Comparison of ENCODE assay signal across 16 mouse cellular contexts in genomic region chr10:61890294-61890693, GRCm38 (mm10).
DNase-seq lines count a peak whose midpoint lies in the region; TF ChIP-seq lines count a peak whose summit lies in the region.
"Had no signal": no experiment of that assay in that cellular context is flagged by ENCODE, and none has a peak within 500 bp of the region (broad histone marks: within the 10 kb centered on the region; RNA-seq: fewer than 3 reads in every experiment).

No protein-coding gene starts in this region.

- H3K27me3 ChIP-seq in E14TG2a.4 (ENCODE audit: insufficient read depth, low read length) = peaks cover 38% of the 10 kb centered on the region
- H3K27me3 ChIP-seq: forebrain, embryonic 13.5 days; heart, embryonic 15.5 days had no signal

- peak; percentile 75 for DNase-seq in gastrocnemius, adult 2 months
- DNase-seq in gastrocnemius, postnatal 4 days (ENCODE audit: low spot score in 2 of 2) = no peak
- no peak for DNase-seq in ES-E14 (ENCODE audit: low read depth, low spot score)
- DNase-seq in skeletal muscle tissue, adult 2 months (ENCODE audit: low read depth, low spot score) = peak; percentile 25
- DNase-seq in adrenal gland, postnatal 14 days = no peak
- DNase-seq: adrenal gland, postnatal 25 days; cerebellum, adult 2 months; cerebellum, postnatal 10 days; forebrain, postnatal 0 days; heart, adult 11 months; heart, postnatal 14 days; kidney, adult 2 months had no signal

- H3K36me3 ChIP-seq in E14TG2a.4 (ENCODE audit: insufficient read depth, low read length) (no peaks in the 10 kb centered on the region), ES-E14 (ENCODE audit: control insufficient read depth, insufficient read depth, low read length, poor library complexity, severe bottlenecking) (no peaks in the 10 kb centered on the region)
- H3K36me3 ChIP-seq: heart, embryonic 15.5 days had no signal

- TF ChIP-seq CTCF in gastrocnemius, adult 2 months (IDR thresholded peaks at IDR 0.05) = no peak
- no peak for TF ChIP-seq CTCF in E14TG2a.4 (conservative IDR thresholded peaks at IDR 0.05; ENCODE audit: low read length)

- H3K9me3 ChIP-seq in E14TG2a.4 (ENCODE audit: low read length) (no peaks in the 10 kb centered on the region), ES-E14 (ENCODE audit: control insufficient read depth, insufficient read depth, low read depth, low read length) (no peaks in the 10 kb centered on the region)
- H3K9me3 ChIP-seq: forebrain, embryonic 13.5 days; heart, embryonic 15.5 days had no signal

- in situ Hi-C loops in ES-E14 (cut with MboI; ENCODE audit: low sequenced_read_pairs in 2 of 2, unreplicated experiment in 2 of 2) = no loop called here

- no peak overlapping the region for H3K4me3 ChIP-seq in gastrocnemius, adult 2 months
- H3K4me3 ChIP-seq in E14TG2a.4 (replicated peaks; ENCODE audit: low read length) (0 out of 2 replicates have a peak overlapping the region, but pooled peaks have one; percentile 30), ES-E14 (ENCODE audit: insufficient read depth in 1 of 2, low read depth in 1 of 2, low read length in 2 of 2, poor library complexity in 1 of 2, severe bottlenecking in 1 of 2) (no peak overlapping the region)
- H3K4me3 ChIP-seq: forebrain, embryonic 13.5 days; heart, embryonic 15.5 days had no signal

- intact Hi-C loops in gastrocnemius, adult 2 months (cut with DNase I) = no loop called here

- H3K9ac ChIP-seq in ES-E14 (ENCODE audit: insufficient read depth, low read depth, low read length, poor library complexity, severe bottlenecking) = no peak overlapping the region
- H3K9ac ChIP-seq: forebrain, embryonic 13.5 days; forebrain, postnatal 0 days; heart, embryonic 15.5 days; hindbrain, embryonic 14.5 days had no signal

- no peak overlapping the region for H3K27ac ChIP-seq in gastrocnemius, adult 2 months
- no peak overlapping the region for H3K27ac ChIP-seq in ES-E14 (ENCODE audit: insufficient read depth, low read depth, low read length, poor library complexity, severe bottlenecking)
- H3K27ac ChIP-seq: forebrain, embryonic 13.5 days; heart, embryonic 15.5 days; hindbrain, embryonic 14.5 days had no signal

- H3K4me1 ChIP-seq in E14TG2a.4 (replicated peaks; ENCODE audit: low read depth, low read length) (peaks cover 46% of the 10 kb centered on the region), ES-E14 (ENCODE audit: control insufficient read depth in 2 of 2, insufficient read depth in 2 of 2, low read length in 2 of 2, poor library complexity in 1 of 2) (peaks cover 3 to 30% of the 10 kb centered on the region in 2 experiments; a peak in 3 of 4 replicates)

TF ChIP-seq in ES-E14, 5 proteins besides CTCF, POLR2A, EP300 and RAD21:
- no peak for TF ChIP-seq CHD2 (IDR thresholded peaks at IDR 0.05; ENCODE audit: low read depth, low read length)
- peak; percentile 72 for TF ChIP-seq MAFK (IDR thresholded peaks at IDR 0.05; ENCODE audit: insufficient read depth, low read depth, low read length)

Comparison
In these comparisons a context has a peak if more than half of its experiments do, and no peak if none do; other contexts are left out.
1. DNase-seq: peak in gastrocnemius, adult 2 months (single experiment) and skeletal muscle tissue, adult 2 months (single experiment); none in gastrocnemius, postnatal 4 days (0 of 2), ES-E14 (single experiment) and adrenal gland, postnatal 14 days (single experiment).